11 mouse cellular contexts compared by ENCODE assay signal in genomic region chr7:67741706-67742105, GRCm38 (mm10). TPM values are rescaled to one million over a fixed set of nuclear protein-coding genes. Genes with fewer than 3 reads are reported as not detected.
DNase-seq lines count a peak whose midpoint lies in the region; ATAC-seq lines count a peak whose summit lies in the region.
"Had no signal": no experiment of that assay in that cellular context is flagged by ENCODE, and none has a peak within 500 bp of the region (broad histone marks: within the 10 kb centered on the region; RNA-seq: fewer than 3 reads in every experiment).

No protein-coding gene starts in this region.

- peak; percentile 89 for DNase-seq in 3T3-L1 (ENCODE audit: low read depth, low spot score)
- DNase-seq in Muller cell, postnatal 12 days (ENCODE audit: inconsistent ontology term): peak; percentile 99
- DNase-seq in heart, adult 8-10 months (ENCODE audit: low spot score): peak; percentile 48
- no peak for DNase-seq in layer of hippocampus, adult 18-20 months (ENCODE audit: low spot score in 2 of 2)
- no peak for DNase-seq in thymus, postnatal 36 days
- no peak for DNase-seq in kidney, postnatal 4 days
- DNase-seq in spleen, postnatal 10 days (ENCODE audit: low spot score in 2 of 2): no peak
- DNase-seq: right cerebral cortex, postnatal 4 days had no signal

- H3K27me3 ChIP-seq in lung, embryonic 16.5 days (ENCODE audit: control insufficient read depth, insufficient read depth, low read depth, low read length): no peaks in the 10 kb centered on the region
- H3K27me3 ChIP-seq: embryonic facial prominence, embryonic 12.5 days; midbrain, embryonic 13.5 days had no signal

- no peak overlapping the region for H3K4me2 ChIP-seq in lung, embryonic 16.5 days (ENCODE audit: low read depth, low read length)
- H3K4me2 ChIP-seq: embryonic facial prominence, embryonic 12.5 days; midbrain, embryonic 13.5 days had no signal

- peak overlapping the region; percentile 28 for H3K27ac ChIP-seq in lung, embryonic 16.5 days (ENCODE audit: low read length)
- H3K27ac ChIP-seq: midbrain, embryonic 13.5 days had no signal

- no peaks in the 10 kb centered on the region for H3K36me3 ChIP-seq in lung, embryonic 16.5 days (ENCODE audit: control insufficient read depth, insufficient read depth, low read length)
- H3K36me3 ChIP-seq: embryonic facial prominence, embryonic 12.5 days had no signal

- H3K4me1 ChIP-seq in lung, embryonic 16.5 days (replicated peaks; ENCODE audit: control insufficient read depth, insufficient read depth, low read length): peaks cover 13% of the 10 kb centered on the region
- H3K4me1 ChIP-seq: midbrain, embryonic 13.5 days had no signal

- 0 out of 2 replicates have a peak overlapping the region, but pooled peaks have one; percentile 40 for H3K9ac ChIP-seq in lung, embryonic 16.5 days (ENCODE audit: low read length)
- H3K9ac ChIP-seq: embryonic facial prominence, embryonic 12.5 days; midbrain, embryonic 13.5 days had no signal

- ATAC-seq in lung, embryonic 16.5 days (ENCODE audit: low read depth): peak; percentile 86
- ATAC-seq: midbrain, embryonic 13.5 days had no signal

- H3K4me3 ChIP-seq in lung, embryonic 16.5 days (ENCODE audit: low read length): no peak overlapping the region
- H3K4me3 ChIP-seq: embryonic facial prominence, embryonic 12.5 days; midbrain, embryonic 13.5 days had no signal

- no peaks in the 10 kb centered on the region for H3K9me3 ChIP-seq in lung, embryonic 16.5 days (ENCODE audit: control insufficient read depth, low read length)
- H3K9me3 ChIP-seq: midbrain, embryonic 13.5 days had no signal

- 47% methylated on average over 7 of the region's 7 CpGs for WGBS in lung, embryonic 16.5 days

RNA-seq across cellular contexts. Expression of gene Synm, which starts 17.8 kb away (rescaled TPM):
- total RNA-seq in heart, adult 8-10 months (2022): 10 to 100 TPM in 1 of 4 experiments, 1 to 10 TPM in 3; 9.0 to 12.2 (median 9.9) TPM
- 12.9 and 13.8 TPM in 2 replicates for polyA plus RNA-seq in lung, embryonic 16.5 days (2015; fragmentation: Nextera tagmentation; extraction: Ambion mirVana)
- 10 to 100 TPM; 24.5 to 26.1 TPM for total RNA-seq in layer of hippocampus, adult 18-20 months (2021)

Comparison
In these comparisons a context has a peak if more than half of its experiments do, and no peak if none do; other contexts are left out.
1. DNase-seq: peak in 3T3-L1 (single experiment), Muller cell, postnatal 12 days (single experiment) and heart, adult 8-10 months (single experiment); none in layer of hippocampus, adult 18-20 months (0 of 2), thymus, postnatal 36 days (0 of 2), kidney, postnatal 4 days (0 of 2) and spleen, postnatal 10 days (0 of 2).